Mouse (Mus musculus) forebrain, postnatal 0 days (tissue): ENCODE data around the gene Agbl2. TPM values are rescaled to one million over a fixed set of nuclear protein-coding genes. Genes with fewer than 3 reads are reported as not detected.
A peak's percentile ranks its signal among the peaks of the same experiment; 100 is the strongest.

Experiments
- ATAC-seq: fragments of 200-750 bp; cut with Nextera tagmentation; 2 replicates; pipeline ENCODE4 v1.8.0; 2017; ENCODE audit warnings: mild to moderate bottlenecking, moderate library complexity
- DNase-seq: peaks from one replicate; pipeline ENCODE4 v3.0.0-alpha.2; 2015
- H3K27ac ChIP-seq: fragments of 300-500 bp; sonication (generic); 2 replicates; pipeline ENCODE4 v1.5.1; 2014; ENCODE audit warnings: low read depth, mild to moderate bottlenecking, antibody characterized with exemption, low read length, moderate library complexity, mixed read lengths
- H3K27me3 ChIP-seq: fragments of 300-500 bp; sonication (generic); 2 replicates; pipeline ENCODE4 v1.6.1; 2014; ENCODE audit warnings: mild to moderate bottlenecking, low read length, mixed read lengths; ENCODE audit not compliant: insufficient read depth
- H3K36me3 ChIP-seq: fragments of 300-500 bp; sonication (generic); 2 replicates; pipeline ENCODE4 v1.6.1; 2014; ENCODE audit warnings: mild to moderate bottlenecking, moderate library complexity; ENCODE audit not compliant: insufficient read depth
- H3K4me1 ChIP-seq: fragments of 300-500 bp; sonication (generic); 2 replicates; pipeline ENCODE4 v1.6.1; 2014; ENCODE audit warnings: antibody characterized with exemption; ENCODE audit not compliant: insufficient read depth
- H3K4me2 ChIP-seq: fragments of 300-500 bp; sonication (generic); 2 replicates; pipeline ENCODE4 v1.6.1; 2014; ENCODE audit warnings: low read depth, mild to moderate bottlenecking, moderate library complexity
- H3K4me3 ChIP-seq: fragments of 300-500 bp; sonication (generic); 2 replicates; pipeline ENCODE4 v1.5.1; 2014; ENCODE audit warnings: low read depth, low read length, mixed read lengths
- H3K9ac ChIP-seq: fragments of 300-500 bp; sonication (generic); 2 replicates; pipeline ENCODE4 v1.6.1; 2014; ENCODE audit warnings: mild to moderate bottlenecking
- H3K9me3 ChIP-seq: fragments of 300-500 bp; sonication (generic); 2 replicates; pipeline ENCODE4 v1.6.1; 2016; ENCODE audit warnings: low read length
- CTCF ChIP-seq: sonication (generic); IDR thresholded peaks from 2 replicates; pipeline ENCODE4 v1.5.1; 2016; ENCODE audit warnings: antibody characterized with exemption, control low read depth, low read depth
- WGBS: fragments of 180-500 bp; shearing (Covaris S2); extraction: QIAGEN DNeasy Blood & Tissue Kit; methylation state at CpG from one replicate; pipeline ENCODE4 v1.1.7; 2014; 5-methylcytosine and 5-hydroxymethylcytosine counted together
- polyA plus RNA-seq: library from polyadenylated mRNA; unstranded; fragments of >200 nt; fragmentation: Nextera tagmentation; extraction: Ambion mirVana; gene quantifications from 2 replicates; pipeline ENCODE4 v1.2.1, GENCODE M21; 2015
- total RNA-seq: library from RNA; depleted of rRNA; stranded (reverse); fragments of >200 nt; gene quantifications from 2 replicates; pipeline ENCODE4 v1.2.3, GENCODE M21; 2014; rRNA removed

The Agbl2 gene
- total RNA-seq (1.0 and 1.1 TPM in 2 replicates), polyA plus RNA-seq (0.58 and 0.77 TPM in 2 replicates)

GRCm38 (mm10) chr2:90782458-90782857 lies at the start of gene Agbl2:
Gene Agbl2 (plus strand): TSS chr2:90782727.
- H3K36me3 ChIP-seq: peaks cover 34% of the 10 kb centered on the region
- TF ChIP-seq CTCF: no peak
- no peak within 1 kb of the TSS for H3K27ac ChIP-seq
- DNase-seq (peak; percentile 11), ATAC-seq (0 out of 2 replicates have a peak, but pooled peaks have one; percentile 49)
- no peaks in the 10 kb centered on the region for H3K27me3 ChIP-seq
- no peak within 1 kb of the TSS; the same call in 1 of the 2 replicates for H3K9ac ChIP-seq
- 3% methylated on average over 11 of the region's 11 CpGs for WGBS
- no peaks in the 10 kb centered on the region for H3K9me3 ChIP-seq
- peak within 1 kb of the TSS; percentile 24 for H3K4me3 ChIP-seq
- peak within 1 kb of the TSS; percentile 51 for H3K4me2 ChIP-seq
- H3K4me1 ChIP-seq: no peaks in the 10 kb centered on the region

GRCm38 (mm10) chr2:90735326-90735725 lies 47.2 kb upstream of the Agbl2 start:
- Histone ChIP-seq H3K9me3 (no peaks in the 10 kb centered on the region), H3K36me3 (peaks cover 58% of the 10 kb centered on the region), H3K9ac (no peak overlapping the region), H3K4me1 (no peaks in the 10 kb centered on the region), H3K27me3 (no peaks in the 10 kb centered on the region), H3K4me3 (no peak overlapping the region), H3K4me2 (no peak overlapping the region), H3K27ac (no peak overlapping the region)
- no peak for DNase-seq
- WGBS: 91% methylated on average over 11 of the region's 11 CpGs
- no peak for ATAC-seq
- no peak for TF ChIP-seq CTCF

- no peaks in the 10 kb centered on the region for H3K9me3 ChIP-seq
- DNase-seq (no peak), ATAC-seq (no peak)
- H3K27ac ChIP-seq: no peak overlapping the region
- no peak overlapping the region for H3K4me2 ChIP-seq
- WGBS: 92% methylated on average over 3 of the region's 3 CpGs
- H3K4me1 ChIP-seq: no peaks in the 10 kb centered on the region
- no peaks in the 10 kb centered on the region for H3K27me3 ChIP-seq
- H3K36me3 ChIP-seq: peaks cover 30% of the 10 kb centered on the region
- no peak for TF ChIP-seq CTCF
- H3K4me3 ChIP-seq: no peak overlapping the region
- H3K9ac ChIP-seq: no peak overlapping the region
Observed at GRCm38 (mm10) chr2:90738801-90739200, 43.7 kb upstream of the Agbl2 start.

- H3K27me3 ChIP-seq: no peaks in the 10 kb centered on the region
- no peaks in the 10 kb centered on the region for H3K9me3 ChIP-seq
- DNase-seq: no peak
- TF ChIP-seq CTCF: no peak
- ATAC-seq: no peak
- no peak overlapping the region for H3K4me3 ChIP-seq
- no peaks in the 10 kb centered on the region for H3K4me1 ChIP-seq
- no peak overlapping the region for H3K9ac ChIP-seq
- peaks cover 30% of the 10 kb centered on the region for H3K36me3 ChIP-seq
- 94% methylated on average over 3 of the region's 3 CpGs for WGBS
- no peak overlapping the region for H3K4me2 ChIP-seq
- H3K27ac ChIP-seq: no peak overlapping the region
Observed at GRCm38 (mm10) chr2:90739327-90739726, 43.2 kb upstream of the Agbl2 start.

- no peak for ATAC-seq
- TF ChIP-seq CTCF: no peak
- H3K27me3 ChIP-seq: no peaks in the 10 kb centered on the region
- no peak for DNase-seq
- WGBS: 92% methylated on average over 5 of the region's 5 CpGs
- H3K36me3 ChIP-seq: peaks cover 25% of the 10 kb centered on the region
- H3K27ac ChIP-seq: no peak overlapping the region
- H3K4me2 ChIP-seq: no peak overlapping the region
- no peaks in the 10 kb centered on the region for H3K9me3 ChIP-seq
- no peaks in the 10 kb centered on the region for H3K4me1 ChIP-seq
- H3K9ac ChIP-seq: no peak overlapping the region
- no peak overlapping the region for H3K4me3 ChIP-seq
Observed at GRCm38 (mm10) chr2:90739921-90740320, 42.6 kb upstream of the Agbl2 start.

GRCm38 (mm10) chr2:90744285-90745052 lies 38.1 kb upstream of the Agbl2 start:
- 0 out of 2 replicates have a peak, but pooled peaks cover 3% of the 10 kb centered on the region for H3K36me3 ChIP-seq
- ATAC-seq (no peak), DNase-seq (peak; percentile 8)
- no peaks in the 10 kb centered on the region for H3K9me3 ChIP-seq
- no peaks in the 10 kb centered on the region for H3K27me3 ChIP-seq
- peak overlapping the region; percentile 29 for H3K4me3 ChIP-seq
- peaks cover 1% of the 10 kb centered on the region; the same call in 1 of the 2 replicates for H3K4me1 ChIP-seq
- no peak for TF ChIP-seq CTCF
- peak overlapping the region; percentile 50 for H3K9ac ChIP-seq
- WGBS: 70% methylated on average over 12 of the region's 12 CpGs
- H3K27ac ChIP-seq: peak overlapping the region; percentile 95
- peak overlapping the region; percentile 49 for H3K4me2 ChIP-seq

GRCm38 (mm10) chr2:90745053-90745678 lies 37.4 kb upstream of the Agbl2 start, which contains the start of gene Fnbp4:
Gene Fnbp4 (plus strand): TSS chr2:90745370.
- 1% methylated on average over 44 of the region's 44 CpGs for WGBS
- Histone ChIP-seq H3K4me3 (peak within 1 kb of the TSS; percentile 89), H3K4me1 (peaks cover 4% of the 10 kb centered on the region; the same call in 1 of the 2 replicates), H3K27ac (peak within 1 kb of the TSS; percentile 99), H3K9me3 (no peaks in the 10 kb centered on the region), H3K4me2 (peak within 1 kb of the TSS; percentile 66), H3K36me3 (0 out of 2 replicates have a peak, but pooled peaks cover 3% of the 10 kb centered on the region), H3K27me3 (no peaks in the 10 kb centered on the region), H3K9ac (peak within 1 kb of the TSS; percentile 98)
- TF ChIP-seq CTCF: peak; percentile 21
- DNase-seq: peak; percentile 99
- peak; percentile 99 for ATAC-seq
